Mouse (Mus musculus): ENCODE measurements around the gene G430095P16Rik. TPM values are rescaled to one million over a fixed set of nuclear protein-coding genes. Genes with fewer than 3 reads are reported as not detected.

G430095P16Rik gene
- polyA plus RNA-seq, 1 experiment = 19.7 TPM

DNA sequence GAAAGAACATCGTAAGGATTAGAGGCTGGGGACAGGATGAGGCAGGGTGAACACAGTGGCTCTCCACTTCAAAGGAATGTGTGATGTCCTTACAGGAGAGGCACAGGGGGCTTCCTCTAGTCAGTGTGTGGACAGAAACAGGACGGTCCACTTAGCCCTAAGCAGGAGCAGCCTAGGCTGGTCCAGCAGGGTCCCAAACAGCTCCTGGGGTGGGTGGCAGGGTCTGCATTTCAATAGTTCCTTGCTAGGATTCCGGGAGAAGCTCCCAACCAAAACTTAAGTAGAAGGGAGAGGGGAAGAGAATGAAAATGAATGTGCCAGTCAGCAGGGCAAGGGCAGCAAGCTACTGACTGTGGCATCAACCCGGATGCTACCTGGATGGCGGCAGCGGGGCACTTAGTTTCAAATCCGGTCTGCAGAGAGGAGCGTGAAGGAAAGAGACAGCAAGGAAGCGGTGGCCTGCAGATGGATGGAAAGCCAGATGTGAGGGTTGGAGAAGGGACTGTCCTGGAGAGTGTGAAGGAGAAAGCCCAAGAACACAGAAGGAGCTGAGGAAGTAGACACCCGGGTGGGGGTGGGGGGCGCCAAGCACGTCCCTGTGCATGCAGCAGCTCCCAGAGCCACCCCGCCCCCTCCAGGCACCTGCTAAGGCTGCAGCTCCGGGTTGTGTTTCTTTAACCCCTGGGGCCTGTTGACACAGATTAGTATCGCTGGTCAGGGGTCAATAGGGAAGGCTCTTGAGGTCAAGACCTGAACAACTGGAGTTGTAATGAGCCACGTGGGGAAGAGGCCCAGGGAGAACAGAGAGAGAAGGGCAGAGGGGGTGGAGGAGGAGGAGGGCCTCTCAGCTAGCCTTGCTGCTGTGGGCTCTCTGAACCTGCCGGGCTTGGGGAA is 22.5 kb downstream of the G430095P16Rik start:
- Histone ChIP-seq H3K9me3 (no peaks in the 10 kb centered on the region), H3K27me3 (replicated peaks) (peaks cover 26% of the 10 kb centered on the region), H3K4me3 (replicated peaks) (no peak overlapping the region), H3K36me3 (replicated peaks; ENCODE audit: low read length) (peaks cover 8% of the 10 kb centered on the region), H3K4me1 (peaks cover 54% of the 10 kb centered on the region)
- no peak for TF ChIP-seq FLI1 (IDR thresholded peaks at IDR 0.05; ENCODE audit: low read length)
- no peak for TF ChIP-seq GATA1 (IDR thresholded peaks at IDR 0.05; ENCODE audit: borderline replicate concordance, low read length)

- TF ChIP-seq FLI1 (IDR thresholded peaks at IDR 0.05; ENCODE audit: low read length) = no peak
- TF ChIP-seq GATA1 (IDR thresholded peaks at IDR 0.05; ENCODE audit: borderline replicate concordance, low read length) = no peak
- no peak overlapping the region for H3K4me3 ChIP-seq (replicated peaks)
- peaks cover 22% of the 10 kb centered on the region for H3K36me3 ChIP-seq (replicated peaks; ENCODE audit: low read length)
- peaks cover 37% of the 10 kb centered on the region for H3K27me3 ChIP-seq (replicated peaks)
- H3K9me3 ChIP-seq = no peaks in the 10 kb centered on the region
- peaks cover 38% of the 10 kb centered on the region for H3K4me1 ChIP-seq
Measured at GRCm38 (mm10) chr8:84749519-84749918, 26.7 kb downstream of the G430095P16Rik start.

- peak overlapping the region; percentile 67 for H3K4me3 ChIP-seq (replicated peaks)
- TF ChIP-seq GATA1 (IDR thresholded peaks at IDR 0.05; ENCODE audit: borderline replicate concordance, low read length) (no peak), FLI1 (IDR thresholded peaks at IDR 0.05; ENCODE audit: low read length) (no peak)
- H3K27me3 ChIP-seq (replicated peaks) = peaks cover 33% of the 10 kb centered on the region
Measured at GRCm38 (mm10) chr8:84752734-84753582, 30.2 kb downstream of the G430095P16Rik start.

DNA sequence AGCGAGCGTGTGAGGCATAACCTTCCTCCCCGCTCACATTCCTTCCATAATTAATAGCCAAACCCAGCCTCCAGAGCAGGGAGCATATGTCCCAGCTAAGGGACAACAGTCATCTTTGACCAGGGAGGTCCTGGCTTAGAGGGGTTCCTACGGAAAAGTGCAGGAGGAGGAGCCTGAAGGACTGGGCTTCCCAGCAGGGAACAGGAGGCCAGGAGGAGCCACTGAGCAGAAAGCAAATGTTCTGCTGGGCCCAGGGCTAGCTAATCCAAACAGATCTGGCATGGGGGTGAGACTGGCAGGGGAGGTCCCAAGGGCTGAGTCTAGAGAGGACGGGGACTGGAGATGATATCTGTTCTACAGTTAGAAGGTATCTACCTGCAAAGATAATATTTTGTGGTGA is 34.7 kb downstream of the G430095P16Rik start:
- TF ChIP-seq FLI1 (IDR thresholded peaks at IDR 0.05; ENCODE audit: low read length) (no peak), GATA1 (IDR thresholded peaks at IDR 0.05; ENCODE audit: borderline replicate concordance, low read length) (no peak)
- H3K4me3 ChIP-seq (replicated peaks) = no peak overlapping the region
- peaks cover 20% of the 10 kb centered on the region for H3K36me3 ChIP-seq (replicated peaks; ENCODE audit: low read length)
- peaks cover 33% of the 10 kb centered on the region for H3K27me3 ChIP-seq (replicated peaks)
- no peaks in the 10 kb centered on the region for H3K9me3 ChIP-seq
- peaks cover 33% of the 10 kb centered on the region for H3K4me1 ChIP-seq

More at GRCm38 (mm10) chr8:84752734-84753582, 30.2 kb downstream of the G430095P16Rik start:
- no peaks in the 10 kb centered on the region for H3K9me3 ChIP-seq
- H3K4me1 ChIP-seq = peaks cover 25% of the 10 kb centered on the region
- peaks cover 33% of the 10 kb centered on the region for H3K36me3 ChIP-seq (replicated peaks; ENCODE audit: low read length)

GRCm38 (mm10) chr8:84758308-84758707 is 35.5 kb downstream of the G430095P16Rik start:
- Histone ChIP-seq H3K9me3 (no peaks in the 10 kb centered on the region), H3K4me1 (peaks cover 27% of the 10 kb centered on the region), H3K4me3 (replicated peaks) (no peak overlapping the region), H3K27me3 (replicated peaks) (peaks cover 29% of the 10 kb centered on the region), H3K36me3 (replicated peaks; ENCODE audit: low read length) (peaks cover 23% of the 10 kb centered on the region)
- TF ChIP-seq FLI1 (IDR thresholded peaks at IDR 0.05; ENCODE audit: low read length) = no peak
- TF ChIP-seq GATA1 (IDR thresholded peaks at IDR 0.05; ENCODE audit: borderline replicate concordance, low read length) = no peak

DNA sequence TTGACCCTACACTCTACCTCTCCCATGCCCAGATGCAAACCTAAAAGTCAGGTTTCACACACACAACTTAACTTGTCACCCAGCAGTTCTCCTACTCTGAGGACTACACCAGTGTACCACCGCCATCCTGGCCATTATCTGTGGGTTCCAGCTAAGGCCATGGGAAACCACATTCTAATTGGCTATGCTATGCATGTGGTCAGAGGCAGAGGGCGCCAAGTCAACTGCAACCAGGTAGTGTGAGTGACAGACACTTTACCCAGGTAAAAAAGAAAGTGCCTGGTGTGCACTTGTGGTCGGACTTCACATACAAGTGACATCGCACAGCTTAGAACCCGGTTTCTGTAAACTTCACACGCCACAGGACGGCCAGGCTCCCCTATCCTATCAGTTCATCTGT is 36.3 kb downstream of the G430095P16Rik start:
- H3K36me3 ChIP-seq (replicated peaks; ENCODE audit: low read length) = peaks cover 15% of the 10 kb centered on the region

GRCm38 (mm10) chr8:84759718-84760117 is 36.9 kb downstream of the G430095P16Rik start:
- no peak for TF ChIP-seq FLI1 (IDR thresholded peaks at IDR 0.05; ENCODE audit: low read length)
- TF ChIP-seq GATA1 (IDR thresholded peaks at IDR 0.05; ENCODE audit: borderline replicate concordance, low read length) = no peak

More for the DNA sequence above, 36.3 kb downstream of the G430095P16Rik start:
- TF ChIP-seq GATA1 (IDR thresholded peaks at IDR 0.05; ENCODE audit: borderline replicate concordance, low read length) (no peak), FLI1 (IDR thresholded peaks at IDR 0.05; ENCODE audit: low read length) (no peak)
- no peaks in the 10 kb centered on the region for H3K9me3 ChIP-seq
- peak overlapping the region; percentile 44 for H3K4me3 ChIP-seq (replicated peaks)
- peaks cover 27% of the 10 kb centered on the region for H3K4me1 ChIP-seq
- peaks cover 31% of the 10 kb centered on the region for H3K27me3 ChIP-seq (replicated peaks)

GRCm38 (mm10) chr8:84760405-84760805 is 37.6 kb downstream of the G430095P16Rik start:
- Histone ChIP-seq H3K9me3 (no peaks in the 10 kb centered on the region), H3K27me3 (replicated peaks) (peaks cover 38% of the 10 kb centered on the region), H3K4me1 (peaks cover 27% of the 10 kb centered on the region), H3K4me3 (replicated peaks) (no peak overlapping the region), H3K36me3 (replicated peaks; ENCODE audit: low read length) (peaks cover 17% of the 10 kb centered on the region)
- TF ChIP-seq GATA1 (IDR thresholded peaks at IDR 0.05; ENCODE audit: borderline replicate concordance, low read length) (no peak), FLI1 (IDR thresholded peaks at IDR 0.05; ENCODE audit: low read length) (no peak)

More at GRCm38 (mm10) chr8:84759718-84760117, 36.9 kb downstream of the G430095P16Rik start:
- no peak overlapping the region for H3K4me3 ChIP-seq (replicated peaks)
- H3K9me3 ChIP-seq = no peaks in the 10 kb centered on the region
- peaks cover 27% of the 10 kb centered on the region for H3K4me1 ChIP-seq
- H3K27me3 ChIP-seq (replicated peaks) = peaks cover 34% of the 10 kb centered on the region
- peaks cover 15% of the 10 kb centered on the region for H3K36me3 ChIP-seq (replicated peaks; ENCODE audit: low read length)

DNA sequence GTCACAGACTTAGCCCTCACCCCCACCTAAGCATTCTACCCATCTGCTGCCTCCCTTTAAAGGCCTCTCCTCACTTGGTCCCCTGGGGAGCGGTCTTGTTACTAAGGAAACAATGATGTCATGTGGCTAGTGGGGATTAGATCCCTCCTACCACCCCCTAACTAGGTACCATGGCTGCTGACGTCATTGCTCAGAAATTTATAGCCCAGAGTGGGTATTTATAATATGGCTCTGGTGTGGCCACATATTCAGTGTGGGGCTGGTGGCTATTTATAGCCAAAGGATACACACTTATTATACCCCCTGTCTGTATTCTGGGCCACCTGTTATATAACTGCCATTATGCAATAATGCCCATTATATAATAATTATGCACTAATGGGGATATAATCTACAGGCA is 38.1 kb downstream of the G430095P16Rik start:
- peaks cover 27% of the 10 kb centered on the region for H3K4me1 ChIP-seq

More for the DNA sequence above, 38.1 kb downstream of the G430095P16Rik start:
- peaks cover 38% of the 10 kb centered on the region for H3K27me3 ChIP-seq (replicated peaks)
- TF ChIP-seq FLI1 (IDR thresholded peaks at IDR 0.05; ENCODE audit: low read length) = no peak
- no peak for TF ChIP-seq GATA1 (IDR thresholded peaks at IDR 0.05; ENCODE audit: borderline replicate concordance, low read length)
- no peak overlapping the region for H3K4me3 ChIP-seq (replicated peaks)
- H3K9me3 ChIP-seq = no peaks in the 10 kb centered on the region
- H3K36me3 ChIP-seq (replicated peaks; ENCODE audit: low read length) = peaks cover 17% of the 10 kb centered on the region
